Mouse (Mus musculus) kidney, postnatal 10 days (tissue): Measurements from ENCODE around the gene Adora2b.
A peak's percentile ranks its signal among the peaks of the same experiment; 100 is the strongest.
"Not testable (repeated sequence)": the region's sequence is repeated elsewhere in the genome, so short reads cannot be mapped to it uniquely, and the experiment has no call there.

Experiments used
- DNase-seq: peaks from one replicate; pipeline ENCODE4 v3.0.0; 2021; ENCODE audit warnings: mixed read lengths

Adora2b gene

DNA sequence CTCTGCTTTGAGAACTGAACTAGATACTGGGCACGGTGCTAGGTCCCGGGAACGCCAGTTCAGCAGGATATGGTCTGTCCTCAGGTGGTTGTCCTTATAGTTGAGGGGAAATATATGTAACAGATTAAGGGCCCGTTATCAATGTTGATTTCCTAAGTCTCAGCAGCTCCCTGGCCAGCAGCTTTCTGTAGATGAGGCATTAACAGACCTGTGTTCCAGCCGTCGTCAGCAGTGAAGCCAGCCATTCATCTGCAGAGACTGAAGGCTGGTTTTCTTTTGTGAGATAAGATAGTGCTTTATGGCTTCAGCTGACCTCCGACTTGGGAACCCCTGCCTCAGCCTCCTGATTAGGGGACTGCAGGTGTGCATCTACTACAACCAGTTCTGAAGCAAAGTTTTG lies 15.2 kb downstream of the Adora2b start:
- no peak for DNase-seq

DNA sequence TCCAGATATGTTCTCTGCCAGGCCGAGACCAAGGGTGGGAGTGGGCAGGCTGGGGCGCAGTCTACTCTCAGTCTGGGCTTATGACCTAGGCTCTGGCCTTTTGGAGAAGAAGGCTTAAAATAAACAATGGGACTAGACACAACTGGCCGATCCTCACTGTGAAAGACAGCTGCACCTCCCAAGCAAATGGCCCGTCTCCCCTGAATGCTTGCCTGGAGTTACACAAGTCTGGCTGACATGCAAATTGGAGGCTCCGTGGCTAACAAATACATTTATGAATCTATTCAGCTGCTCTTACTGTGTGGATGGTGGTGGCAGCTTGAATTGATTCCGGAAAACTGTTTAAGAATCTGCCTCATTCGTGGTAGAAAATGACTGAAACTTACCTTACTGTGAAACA lies 16.9 kb downstream of the Adora2b start:
- no peak for DNase-seq

DNA sequence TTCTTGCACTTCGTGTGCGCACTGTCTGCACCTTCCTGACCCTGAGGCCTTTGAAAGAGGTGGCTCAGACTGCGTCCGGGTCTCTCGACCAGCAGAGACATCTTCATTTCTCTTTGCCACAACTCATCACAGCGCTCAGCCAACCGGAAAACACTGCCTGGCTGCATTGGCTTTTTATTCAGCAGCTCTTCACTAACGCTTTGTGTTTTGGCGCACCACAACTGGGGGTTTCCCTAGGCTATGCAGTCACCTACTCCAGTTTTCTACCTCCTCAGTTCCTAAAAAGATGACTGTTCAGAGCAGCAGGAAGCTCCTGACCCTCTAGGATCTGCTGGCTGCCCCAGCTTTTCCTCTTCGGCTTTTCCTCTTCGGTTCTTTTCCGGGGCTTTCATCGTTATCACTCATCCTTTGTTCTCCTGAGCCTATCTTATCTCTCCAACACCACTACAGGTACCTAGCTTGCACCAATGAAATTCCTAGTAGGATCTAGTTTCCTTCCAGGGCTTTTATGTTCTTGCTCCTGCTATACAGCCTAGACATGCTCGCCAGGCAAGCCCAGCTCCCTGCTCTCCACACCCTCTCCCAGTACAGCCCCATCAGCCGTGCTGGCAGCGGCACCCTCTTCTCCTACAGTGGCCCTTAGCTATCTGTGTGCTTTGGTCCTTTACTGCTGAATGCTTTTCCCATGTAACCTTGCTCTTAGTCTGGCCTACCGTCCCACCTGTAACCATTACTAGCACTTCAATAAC lies 17.9 kb downstream of the Adora2b start:
- DNase-seq: no peak

DNA sequence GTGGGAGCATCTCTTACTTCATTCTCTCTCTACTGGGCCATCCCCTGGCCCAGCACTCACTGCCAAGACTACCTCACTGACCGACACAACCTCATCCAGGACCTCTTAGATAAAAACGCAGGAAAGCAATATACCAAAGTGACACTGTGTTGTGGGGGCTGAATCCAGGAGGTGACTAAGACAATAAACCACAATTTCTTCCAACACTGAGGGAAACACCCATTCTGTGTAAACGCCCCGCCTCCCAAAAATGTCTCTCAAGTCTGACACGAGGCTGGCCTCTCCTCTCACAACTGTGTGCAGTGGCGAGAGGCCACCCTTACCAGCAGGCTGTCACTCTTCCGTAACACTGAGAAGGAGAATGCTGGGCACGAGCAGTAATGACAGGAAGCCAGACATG lies 19.6 kb downstream of the Adora2b start:
- DNase-seq: no peak

DNA sequence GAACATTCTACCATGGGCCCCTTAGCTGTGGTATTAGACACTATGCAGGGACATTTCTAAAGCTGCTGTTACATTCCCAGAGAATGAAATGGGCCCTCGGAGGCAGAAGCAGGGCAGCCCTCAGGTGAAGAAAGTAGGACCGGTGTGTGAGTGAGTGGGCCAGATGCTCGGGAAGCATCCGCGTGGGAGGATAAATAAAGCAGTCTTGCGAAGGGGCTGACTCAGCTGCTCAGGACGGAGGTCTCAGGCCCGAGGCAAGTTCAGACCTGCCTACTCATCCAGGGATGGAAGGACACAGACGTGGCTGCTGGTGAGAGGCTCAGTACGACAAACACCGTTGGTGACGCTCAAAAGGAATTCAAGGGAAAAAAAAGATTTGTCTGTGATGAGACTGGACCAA lies 20.3 kb downstream of the Adora2b start:
- DNase-seq: no peak

DNA sequence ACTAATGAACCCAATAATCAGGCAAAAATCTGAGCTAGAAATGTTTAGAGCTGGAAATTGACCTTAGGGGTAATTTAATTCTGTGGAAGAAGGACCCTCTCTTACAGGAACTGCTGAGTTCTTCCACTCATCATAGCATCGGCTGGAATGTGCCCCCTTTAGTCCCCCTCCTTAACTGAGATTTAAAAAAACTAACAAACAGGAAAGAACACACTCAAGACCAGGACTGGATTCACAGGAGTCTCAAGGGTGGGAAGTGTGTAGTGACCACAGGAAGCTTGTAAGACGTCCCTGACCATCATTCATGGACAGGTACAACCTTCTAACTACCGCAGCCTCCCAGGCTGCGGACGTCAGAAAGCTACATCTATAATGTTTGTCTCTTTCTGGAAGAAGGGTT lies 22.1 kb downstream of the Adora2b start:
- DNase-seq: no peak

DNA sequence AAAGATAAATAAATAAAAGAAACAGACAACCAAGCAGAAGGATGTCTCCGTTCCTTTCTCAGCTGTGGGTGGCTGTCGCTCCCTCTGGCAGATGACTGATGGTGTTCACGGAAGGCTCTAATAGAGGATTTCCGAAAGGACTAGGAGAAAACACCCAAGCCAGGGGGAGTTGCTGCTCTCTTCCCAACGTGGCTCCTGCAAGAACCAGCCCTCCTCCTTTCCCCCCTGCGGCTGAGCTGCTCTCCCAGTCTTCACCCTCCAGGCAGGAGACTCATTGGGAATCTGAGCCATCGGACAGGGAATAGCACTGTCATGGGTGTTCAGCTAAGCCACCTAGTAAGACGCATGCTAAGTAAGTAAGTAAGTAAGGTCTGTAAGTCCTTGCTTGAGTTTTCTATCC lies 28.3 kb downstream of the Adora2b start:
- DNase-seq: peak; percentile 34

DNA sequence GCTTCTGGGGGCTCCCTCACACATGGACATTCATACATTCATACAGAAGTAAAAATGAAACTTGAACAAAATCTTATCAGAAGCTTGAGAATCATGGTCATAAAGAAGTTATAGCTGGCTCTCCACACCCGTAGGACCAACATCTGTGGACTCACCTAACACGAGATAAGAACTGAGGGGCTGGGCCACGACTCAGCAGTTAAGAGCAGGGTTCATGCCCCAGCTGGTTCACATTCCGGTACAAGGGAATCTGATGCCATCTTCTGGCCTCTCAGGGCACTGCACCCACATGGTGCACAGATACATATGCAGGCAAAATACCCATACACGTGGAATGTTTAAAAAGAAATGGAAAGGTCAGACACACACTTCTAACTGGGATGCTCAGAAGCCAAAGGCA lies 29.2 kb downstream of the Adora2b start:
- peak; percentile 87 for DNase-seq

DNA sequence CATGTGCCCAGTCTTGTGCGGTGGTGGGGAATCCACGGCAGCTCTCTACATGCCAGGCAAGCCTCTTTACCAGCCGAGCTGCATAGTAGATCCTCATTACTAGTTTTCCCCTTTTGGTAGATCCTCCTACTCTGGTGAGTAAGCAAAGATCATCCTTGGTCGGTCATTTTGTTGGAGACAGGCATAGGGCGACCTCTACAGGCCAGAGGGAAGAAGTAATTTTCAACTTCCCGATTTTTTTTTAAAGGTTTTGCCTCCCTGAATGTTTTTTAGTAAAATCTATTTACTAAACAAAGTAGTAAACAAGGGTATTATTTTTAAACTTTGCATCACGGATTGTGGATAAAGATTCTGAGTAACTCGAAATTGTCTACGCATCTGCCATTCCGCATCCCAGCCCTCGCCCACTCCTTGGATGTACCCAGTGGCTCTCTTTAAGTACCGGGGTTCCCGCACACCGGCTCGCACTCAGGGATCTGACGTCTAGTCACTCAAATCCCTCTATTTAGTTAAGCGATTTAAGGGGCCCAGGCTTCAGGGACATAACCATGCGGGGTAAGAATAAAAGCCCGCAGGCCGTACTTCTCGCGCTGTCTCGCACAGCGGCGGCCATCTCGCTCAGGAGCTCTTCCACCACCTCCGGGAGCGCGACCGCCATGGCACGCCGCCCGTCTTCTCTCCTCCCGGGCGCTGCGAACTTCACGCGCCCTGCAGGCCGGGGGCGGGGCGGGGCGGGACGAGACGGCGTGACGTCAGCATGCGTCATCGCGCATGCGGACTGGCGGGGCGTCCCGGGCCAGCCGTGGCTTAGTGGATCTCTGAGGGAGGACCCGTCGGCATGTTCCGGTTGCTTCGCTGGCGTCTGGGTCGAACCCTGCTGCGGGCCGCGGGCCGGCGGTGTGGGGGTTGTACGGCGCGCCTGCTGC lies 32.2 kb downstream of the Adora2b start, which contains the start of the genes Zswim7 and Ttc19:
TSS of gene Zswim7 (minus strand) at position 701 of the 926 bp plus-strand sequence.
TSS of gene Ttc19 (plus strand) at position 799 of the 926 bp plus-strand sequence.
- peak; percentile 97 for DNase-seq

DNA sequence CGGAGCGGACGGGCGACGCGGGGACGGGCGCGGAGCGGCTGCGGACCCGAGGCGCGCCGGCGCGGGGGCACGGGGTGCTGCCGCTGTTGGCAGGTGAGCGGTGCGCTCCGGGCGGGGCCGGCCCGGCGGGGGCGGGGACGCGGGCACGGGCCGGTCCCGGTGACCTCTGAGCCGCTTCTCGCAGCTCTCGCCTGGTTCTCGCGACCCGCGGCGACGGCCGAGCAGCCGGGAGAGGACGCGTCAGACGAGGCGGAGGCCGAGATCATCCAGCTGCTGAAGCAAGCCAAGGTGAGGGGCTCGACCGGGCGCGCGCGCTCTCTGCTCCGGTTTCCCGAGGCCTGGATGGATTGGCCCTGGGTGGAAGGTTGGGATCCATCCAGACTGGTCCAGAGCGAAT lies 32.8 kb downstream of the Adora2b start:
- peak; percentile 82 for DNase-seq

DNA sequence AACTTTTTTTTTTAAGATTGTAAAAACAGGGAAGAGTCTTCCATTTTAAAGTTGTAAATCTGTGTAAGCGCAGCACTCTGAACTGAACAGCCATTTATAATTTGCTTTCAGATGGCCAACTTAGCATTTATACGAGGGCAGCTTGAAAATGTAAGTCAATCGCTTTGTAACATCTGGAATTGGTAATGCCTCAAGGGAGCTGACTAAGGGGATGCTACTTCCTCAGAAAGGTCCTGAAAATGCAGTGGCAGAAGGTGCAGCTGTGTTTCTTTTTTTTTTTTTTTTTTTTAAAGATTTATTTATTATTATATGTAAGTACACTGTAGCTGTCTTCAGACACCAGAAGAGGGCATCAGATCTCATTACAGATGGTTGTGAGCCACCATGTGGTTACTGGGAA lies 35.2 kb downstream of the Adora2b start:
- not testable (repeated sequence) for DNase-seq

DNA sequence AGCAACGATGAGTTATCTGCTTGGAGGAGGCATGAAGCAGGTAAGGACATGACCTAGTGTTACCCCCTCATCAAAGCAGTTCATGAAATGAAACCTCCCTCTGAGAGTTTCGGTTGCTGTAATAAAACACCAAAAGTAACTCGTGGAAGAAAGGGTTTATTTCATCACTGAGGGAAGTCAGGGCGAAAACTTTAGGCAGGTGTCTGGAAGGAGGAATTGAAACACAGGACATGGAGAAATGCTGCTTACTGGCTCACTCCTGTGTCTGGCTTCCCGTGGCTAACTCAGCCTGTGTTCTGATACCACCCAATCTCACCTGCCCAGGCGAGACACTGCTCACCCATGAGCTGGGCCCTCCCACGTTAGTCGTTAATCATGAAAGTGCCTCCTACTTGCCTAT lies 36.2 kb downstream of the Adora2b start:
- DNase-seq: no peak

DNA sequence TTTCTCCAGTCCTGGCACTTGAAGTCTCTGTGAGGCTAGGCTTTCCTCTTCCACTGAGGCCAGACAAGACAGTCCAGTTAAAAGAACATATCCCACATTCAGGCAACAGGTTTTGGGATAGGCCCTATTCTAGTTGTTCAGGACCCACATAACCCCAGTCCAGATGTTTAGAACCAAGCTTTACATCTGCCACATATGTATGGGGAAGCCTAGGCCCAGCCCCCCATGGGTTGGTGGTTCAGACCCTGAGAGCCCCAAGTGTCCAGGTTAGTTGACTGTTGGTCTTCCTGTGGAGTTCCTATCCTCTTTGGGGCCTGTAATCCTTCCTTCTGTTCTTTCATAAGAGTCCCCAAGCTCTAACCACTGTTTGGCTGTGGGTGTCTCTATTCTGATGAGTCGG lies 38.9 kb downstream of the Adora2b start:
- DNase-seq: no peak

DNA sequence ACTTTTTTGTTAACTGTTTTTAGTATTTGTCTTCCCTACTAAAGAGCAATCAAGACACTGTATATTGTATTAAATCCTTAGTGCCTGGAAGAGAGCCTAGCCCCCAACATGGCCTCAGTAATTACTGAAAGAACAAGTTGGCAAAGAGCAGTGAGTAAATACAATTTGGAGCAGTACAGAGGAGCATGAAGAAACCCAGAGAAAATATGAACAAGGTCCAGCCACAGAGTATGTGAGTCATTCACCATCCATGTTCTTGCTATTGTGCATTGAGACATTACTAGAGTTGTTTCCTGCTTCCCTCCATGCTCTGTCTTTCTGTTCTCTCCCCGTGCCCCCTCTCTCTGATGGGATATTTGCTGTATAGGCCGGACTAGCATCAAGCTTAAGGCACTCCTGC lies 45.3 kb downstream of the Adora2b start:
- no peak for DNase-seq

DNA sequence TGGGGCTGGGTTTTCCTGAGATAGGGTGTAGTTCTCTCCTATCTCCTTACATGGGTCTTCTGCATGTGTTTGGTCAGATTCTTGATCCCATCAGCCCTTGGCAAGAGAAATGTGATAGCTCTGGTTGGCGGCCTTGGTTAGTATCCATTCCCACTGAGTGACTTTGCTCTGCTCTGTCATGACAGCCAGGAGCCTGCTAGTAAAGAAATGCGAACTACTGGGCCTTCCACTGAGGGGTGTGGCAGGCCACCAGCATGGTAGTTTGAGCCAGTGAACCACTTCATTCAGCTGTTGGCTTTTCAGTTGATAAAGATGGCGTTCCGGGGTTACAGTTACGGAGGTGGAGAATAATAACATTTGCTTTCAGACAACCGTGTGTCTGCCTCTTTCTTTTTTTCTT lies 50.1 kb downstream of the Adora2b start:
- no peak for DNase-seq

DNA sequence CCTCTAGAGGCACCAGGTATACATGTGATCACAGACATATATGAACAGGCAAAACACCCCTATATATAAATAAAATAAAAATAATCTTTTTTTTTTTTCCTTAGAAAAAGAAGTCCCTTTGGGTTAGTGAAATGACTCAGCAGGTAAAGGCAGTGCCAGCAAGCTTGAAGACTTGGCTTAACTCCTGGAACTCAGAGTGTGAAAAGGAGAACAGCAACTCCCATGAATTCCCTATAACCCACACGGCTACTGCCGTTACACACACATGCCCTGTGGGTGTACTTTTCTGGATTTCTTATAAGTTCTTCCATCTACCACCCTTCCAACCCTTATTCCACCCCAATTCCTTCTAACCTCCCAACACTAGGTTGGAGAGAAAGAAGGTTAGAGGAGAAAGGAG lies 57.1 kb downstream of the Adora2b start:
- no peak for DNase-seq

DNA sequence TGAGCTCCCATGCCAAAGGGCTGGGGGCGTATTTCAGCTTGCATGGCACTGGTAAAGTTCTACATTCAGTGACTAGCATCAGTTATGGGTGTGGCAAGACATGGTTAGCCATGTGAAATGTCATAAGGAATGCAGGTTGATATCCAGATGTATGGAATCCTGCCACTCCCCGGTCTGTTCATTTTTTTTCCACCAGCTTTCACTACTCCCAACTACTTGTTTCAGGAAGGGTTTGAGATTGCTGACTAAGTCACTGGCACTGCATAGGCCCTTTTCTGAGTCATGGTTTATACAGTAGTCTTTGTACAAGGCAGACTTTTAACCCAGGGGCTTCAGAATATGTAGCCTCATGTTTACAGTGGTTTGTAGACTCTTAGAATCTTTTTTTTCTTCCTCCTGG lies 60.5 kb downstream of the Adora2b start:
- no peak for DNase-seq

DNA sequence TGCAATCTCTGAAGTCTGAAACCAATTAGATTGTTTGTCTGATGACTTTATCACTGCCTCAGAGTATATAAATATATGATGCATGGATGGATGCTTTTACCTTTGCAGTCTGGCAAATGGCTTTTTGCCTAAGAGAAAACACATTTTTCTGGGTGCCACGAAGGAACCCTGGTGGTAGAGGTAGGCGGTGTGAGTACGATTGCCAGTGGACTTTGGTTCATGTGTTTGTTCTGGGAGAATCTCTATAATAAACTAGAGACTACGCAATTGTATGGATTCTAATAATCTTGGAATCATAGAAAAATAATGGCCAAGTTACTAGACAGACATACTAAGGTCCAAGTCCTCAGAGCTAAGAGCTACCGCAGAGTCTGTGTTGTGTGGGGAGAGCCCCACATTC lies 66.2 kb downstream of the Adora2b start:
- DNase-seq: no peak
